In genomic region chr11:75781919-75782318, GRCm38 (mm10) we compare ENCODE assay signal across 8 mouse cellular contexts. TPM values are rescaled to one million over a fixed set of nuclear protein-coding genes. Genes with fewer than 3 reads are reported as not detected.
DNase-seq lines count a peak whose midpoint lies in the region; ATAC-seq and TF ChIP-seq lines count a peak whose summit lies in the region.

No protein-coding gene starts in this region.

- no peak overlapping the region for H3K9ac ChIP-seq in liver, postnatal 0 days (replicated peaks)

- no peak overlapping the region for H3K4me3 ChIP-seq in gastrocnemius, adult 2 months
- no peak overlapping the region for H3K4me3 ChIP-seq in kidney, adult 2 months (ENCODE audit: insufficient read depth, low read depth, low read length)
- no peak overlapping the region for H3K4me3 ChIP-seq in liver, postnatal 0 days (ENCODE audit: low read depth, low read length)

- no peak for TF ChIP-seq EP300 in liver, postnatal 0 days (IDR thresholded peaks at IDR 0.05; ENCODE audit: low read depth)

- no peaks in the 10 kb centered on the region for H3K9me3 ChIP-seq in liver, postnatal 0 days (ENCODE audit: low read length)

- H3K27me3 ChIP-seq in kidney, adult 2 months (replicated peaks; ENCODE audit: control insufficient read depth, insufficient read depth, low read length): no peaks in the 10 kb centered on the region
- H3K27me3 ChIP-seq in liver, postnatal 0 days (ENCODE audit: insufficient read depth, low read length): no peaks in the 10 kb centered on the region; the same call in 1 of the 2 replicates

- ATAC-seq in liver, postnatal 0 days: peak; percentile 50

- TF ChIP-seq CTCF in gastrocnemius, adult 2 months (IDR thresholded peaks at IDR 0.05): peak; percentile 91
- TF ChIP-seq CTCF in kidney, adult 2 months (conservative IDR thresholded peaks at IDR 0.05; ENCODE audit: insufficient read depth, insufficient read length, low read depth, low read length): peak; percentile 94
- peak; percentile 90 for TF ChIP-seq CTCF in liver, postnatal 0 days (IDR thresholded peaks at IDR 0.05; ENCODE audit: low read depth)

- peak; percentile 65 for DNase-seq in urinary bladder, postnatal 14 days (ENCODE audit: low spot score)
- DNase-seq in urinary bladder, adult 2 months (ENCODE audit: low spot score): no peak
- peak; percentile 72 for DNase-seq in cerebellum, adult 9-11 months
- peak; percentile 69 for DNase-seq in gastrocnemius, adult 2 months
- DNase-seq in kidney, adult 2 months: peak; percentile 85
- DNase-seq in liver, postnatal 0 days: peak; percentile 69
- DNase-seq in ovary, postnatal 14 days (ENCODE audit: low spot score): peak; percentile 64
- peak; percentile 60 to 67 for DNase-seq in urinary bladder, postnatal 36 days (ENCODE audit: low spot score in 2 of 2)

- no peak overlapping the region for H3K27ac ChIP-seq in gastrocnemius, adult 2 months
- no peak overlapping the region for H3K27ac ChIP-seq in kidney, adult 2 months (ENCODE audit: insufficient read depth, low read depth, low read length)
- H3K27ac ChIP-seq in liver, postnatal 0 days (ENCODE audit: low read depth): no peak overlapping the region

- H3K4me2 ChIP-seq in liver, postnatal 0 days (ENCODE audit: low read depth, low read length): no peak overlapping the region

- H3K4me1 ChIP-seq in kidney, adult 2 months (ENCODE audit: control insufficient read depth, insufficient read depth, low read length): no peaks in the 10 kb centered on the region
- no peaks in the 10 kb centered on the region for H3K4me1 ChIP-seq in liver, postnatal 0 days (ENCODE audit: insufficient read depth)

- intact Hi-C loops in gastrocnemius, adult 2 months (cut with DNase I): loop anchor here (1.0 to 5.0 kb wide), 3 partner anchors 130 to 385 kb away; no protein-coding TSS in a partner anchor

- TF ChIP-seq POLR2A in kidney, adult 2 months (IDR thresholded peaks at IDR 0.05; ENCODE audit: low read depth, low read length): no peak

- no peaks in the 10 kb centered on the region for H3K36me3 ChIP-seq in kidney, adult 2 months (ENCODE audit: control insufficient read depth, insufficient read depth, low read length)
- H3K36me3 ChIP-seq in liver, postnatal 0 days (replicated peaks; ENCODE audit: insufficient read depth, low read length): no peaks in the 10 kb centered on the region

- 16% methylated on average over 6 of the region's 6 CpGs for WGBS in kidney, adult 2 months
- 20% methylated on average over 6 of the region's 6 CpGs for WGBS in liver, postnatal 0 days (ENCODE audit: insufficient replicate concordance)

RNA-seq across cellular contexts. Expression of gene Doc2b, which starts 13.9 kb away (rescaled TPM):
- polyA plus RNA-seq in urinary bladder, adult 2 months (2012; rRNA removed): 0.59 and 0.99 TPM in 2 replicates
- 1 to 10 TPM; 1.0 to 1.4 TPM for total RNA-seq in gastrocnemius, adult 2 months (2021)
- 0.34 and 0.36 TPM in 2 replicates for polyA plus RNA-seq in kidney, adult 2 months (2012; rRNA removed)
- not detected in 2 replicates for polyA plus RNA-seq in liver, postnatal 0 days (2015; fragmentation: Nextera tagmentation; extraction: Ambion mirVana)

RNA-seq across cellular contexts. Expression of gene Ywhae, which starts 49.2 kb away (rescaled TPM):
- 334 and 359 TPM in 2 replicates for polyA plus RNA-seq in urinary bladder, adult 2 months (2012; rRNA removed)
- total RNA-seq in gastrocnemius, adult 2 months (2021): 100 to 1,000 TPM; 545 to 577 TPM
- 194 and 274 TPM in 2 replicates for polyA plus RNA-seq in kidney, adult 2 months (2012; rRNA removed)
- 190 and 204 TPM in 2 replicates for polyA plus RNA-seq in liver, postnatal 0 days (2015; fragmentation: Nextera tagmentation; extraction: Ambion mirVana)
